Mouse (Mus musculus): Measurements from ENCODE around the gene Lrrfip2.

Lrrfip2 gene

DNA sequence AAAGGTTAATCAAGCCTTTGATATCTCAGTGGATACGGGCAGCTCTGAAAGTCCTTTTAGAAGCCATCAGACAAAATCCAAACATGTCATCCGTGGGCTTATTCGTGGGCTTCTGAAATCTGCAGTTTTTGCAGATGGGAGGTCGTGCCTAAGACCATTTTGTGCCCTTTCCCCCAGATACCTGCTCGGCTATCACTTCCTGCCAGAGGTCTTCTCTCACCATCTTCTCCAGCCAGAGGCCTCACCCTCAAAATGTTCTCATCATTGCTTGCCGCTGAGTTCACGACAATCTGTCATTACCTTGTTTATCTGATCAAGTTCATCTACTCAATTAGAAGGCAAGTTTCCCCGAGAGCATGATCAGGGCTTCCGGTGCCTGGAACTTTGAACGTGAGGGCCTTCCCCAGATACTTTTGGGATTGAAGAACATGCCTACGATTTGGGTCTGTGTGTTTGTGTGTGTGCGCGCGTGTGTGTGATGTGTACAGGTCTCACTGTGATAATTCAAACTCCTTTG lies at the start of gene Lrrfip2:
TSS of gene Lrrfip2 (plus strand) at position 467 of the 517 bp plus-strand sequence.
- DNase-seq (ENCODE audit: low read depth in 2 of 2, low spot score in 2 of 2) = no peak

DNA sequence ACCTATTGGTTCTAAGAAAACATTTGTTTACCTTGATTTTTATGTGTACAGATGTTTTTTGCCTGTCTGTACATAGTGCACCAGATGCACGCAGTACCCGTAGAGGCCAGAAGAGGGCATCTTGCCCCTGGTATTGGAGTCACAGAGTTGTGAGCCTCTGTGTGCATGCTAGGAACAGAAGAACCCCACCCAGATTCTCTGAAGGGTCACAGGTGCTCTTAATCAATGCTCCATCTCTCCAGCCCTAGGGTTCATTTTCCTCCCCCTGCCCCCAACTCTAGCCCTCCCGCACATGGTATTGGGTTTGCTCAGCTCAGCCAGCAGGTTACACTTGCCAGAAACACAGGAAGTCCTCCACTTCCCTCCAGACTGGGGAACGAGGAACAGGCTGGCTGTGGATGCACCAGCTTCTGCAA lies 46.8 kb upstream of the Lrrfip2 start:
- peak; percentile 35 to 59 for DNase-seq (ENCODE audit: low read depth in 2 of 2, low spot score in 2 of 2)

GRCm38 (mm10) chr9:111072175-111072574 lies 45.2 kb upstream of the Lrrfip2 start:
- DNase-seq (ENCODE audit: low read depth in 2 of 2, low spot score in 2 of 2) = no peak

DNA sequence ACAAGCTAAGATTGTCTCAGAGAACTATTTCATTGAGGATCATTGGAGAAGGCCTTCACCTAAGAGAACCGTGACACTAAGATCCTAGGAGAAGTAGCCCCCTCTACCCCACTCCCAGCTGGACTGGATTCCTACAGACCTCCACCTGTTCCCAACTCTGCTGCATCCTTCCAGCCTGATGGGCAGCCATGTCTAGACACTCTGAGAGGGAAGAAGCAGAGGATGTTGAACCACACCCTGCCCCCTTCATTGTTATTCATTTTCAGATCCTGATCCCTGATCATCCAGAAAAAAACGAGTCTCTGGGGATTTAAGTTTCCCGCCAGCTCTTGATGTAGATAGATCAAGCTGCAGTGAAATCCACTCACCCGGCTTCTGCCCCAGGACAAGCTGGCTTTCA lies 44.4 kb upstream of the Lrrfip2 start:
- no peak for DNase-seq (ENCODE audit: low read depth in 2 of 2, low spot score in 2 of 2)

DNA sequence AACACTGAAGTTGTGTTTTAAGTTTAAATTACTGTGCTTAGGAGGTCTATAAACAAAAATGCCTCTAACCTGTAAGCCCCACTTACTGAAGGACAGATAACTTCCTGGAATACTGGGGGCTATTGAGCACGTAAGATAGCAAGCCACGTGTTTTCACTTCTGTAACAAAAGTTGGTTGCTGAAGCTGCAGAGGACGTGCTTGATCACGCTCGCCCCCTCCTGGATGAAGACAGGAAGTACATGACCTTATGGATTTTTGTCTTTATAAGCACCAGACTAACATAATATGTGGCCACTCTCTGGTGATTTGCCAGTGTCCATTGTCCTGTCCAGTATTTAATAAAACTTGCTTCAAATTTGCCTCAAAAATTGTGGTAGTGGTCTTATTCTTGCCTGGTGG lies 39.6 kb upstream of the Lrrfip2 start:
- peak in 1 of 2 experiments; percentile 25 for DNase-seq (ENCODE audit: low read depth in 2 of 2, low spot score in 2 of 2)

- DNase-seq (ENCODE audit: low read depth in 2 of 2, low spot score in 2 of 2) = no peak
These were observed 36.6 kb upstream of the Lrrfip2 start for GRCm38 (mm10) chr9:111080801-111081200.

DNA sequence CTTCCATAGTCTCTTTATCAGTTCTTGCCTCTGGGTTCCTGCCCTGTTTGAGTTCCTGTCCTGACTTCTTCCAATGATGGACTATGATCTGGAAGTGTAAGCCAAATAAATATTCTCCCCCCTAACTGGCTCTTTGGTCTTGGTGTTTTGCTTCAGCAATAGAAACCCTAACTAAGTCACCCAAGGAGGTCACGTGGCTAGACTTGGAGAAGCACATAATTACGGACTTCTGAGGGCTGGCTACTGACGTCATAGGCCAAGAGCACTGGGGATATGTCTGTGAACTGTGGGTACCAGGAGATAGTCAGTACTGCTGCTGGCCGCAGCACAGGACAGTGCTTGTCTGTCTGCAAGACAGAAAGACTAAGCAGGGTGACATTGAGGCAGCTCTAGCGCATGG lies 35.6 kb upstream of the Lrrfip2 start:
- DNase-seq (ENCODE audit: low read depth in 2 of 2, low spot score in 2 of 2) = no peak

GRCm38 (mm10) chr9:111085329-111085728 lies 32.1 kb upstream of the Lrrfip2 start:
- no peak for DNase-seq (ENCODE audit: low read depth in 2 of 2, low spot score in 2 of 2)

DNA sequence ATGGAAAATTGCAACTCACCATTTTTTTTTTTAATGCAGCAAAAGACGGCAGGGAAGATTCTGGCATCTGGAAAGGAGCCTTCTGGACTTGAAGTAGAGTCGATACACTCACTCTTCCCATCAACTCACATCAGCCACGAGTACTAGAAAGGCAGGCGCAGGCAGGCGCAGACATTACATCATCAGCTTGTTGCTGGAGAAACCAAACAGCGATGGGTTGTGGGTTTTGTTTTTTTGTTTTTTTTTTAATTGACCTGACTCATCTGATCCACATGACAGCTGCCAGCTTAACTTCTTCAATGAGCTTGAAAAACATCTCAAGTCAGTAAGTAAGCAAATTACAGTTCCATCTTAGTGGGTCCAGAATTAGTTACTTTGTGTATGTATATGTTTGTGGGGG lies 31.3 kb upstream of the Lrrfip2 start:
- DNase-seq (ENCODE audit: low read depth in 2 of 2, low spot score in 2 of 2) = no peak

DNA sequence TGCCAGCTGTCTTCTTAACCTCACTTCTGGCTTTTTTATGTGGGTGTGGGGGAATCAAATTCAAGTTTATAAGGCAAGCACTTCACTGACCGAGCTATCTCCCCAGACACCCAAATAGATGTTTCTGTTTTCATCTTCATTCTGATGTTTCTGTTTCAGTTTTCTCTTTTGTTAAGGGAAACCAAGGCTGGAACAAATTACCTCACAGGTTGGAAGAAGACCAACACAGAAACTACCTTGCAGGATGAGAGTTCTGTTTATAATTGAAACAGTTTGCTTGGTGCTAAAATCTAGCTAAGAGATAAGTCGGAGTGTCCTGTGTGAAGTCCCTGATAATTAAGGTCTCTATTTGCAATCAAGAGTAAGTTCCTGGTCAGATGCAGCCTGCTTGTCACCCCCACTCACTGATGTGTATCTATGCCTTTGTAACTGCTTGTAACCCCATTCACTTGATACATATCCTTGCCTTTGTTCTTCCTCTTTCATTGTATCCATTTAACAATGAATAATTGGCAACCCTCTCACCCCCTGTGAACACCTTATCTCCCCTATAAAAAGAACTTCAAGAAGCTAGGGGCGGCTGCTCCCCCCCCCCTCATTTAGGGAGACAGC lies 30.3 kb upstream of the Lrrfip2 start:
- no peak for DNase-seq (ENCODE audit: low read depth in 2 of 2, low spot score in 2 of 2)

DNA sequence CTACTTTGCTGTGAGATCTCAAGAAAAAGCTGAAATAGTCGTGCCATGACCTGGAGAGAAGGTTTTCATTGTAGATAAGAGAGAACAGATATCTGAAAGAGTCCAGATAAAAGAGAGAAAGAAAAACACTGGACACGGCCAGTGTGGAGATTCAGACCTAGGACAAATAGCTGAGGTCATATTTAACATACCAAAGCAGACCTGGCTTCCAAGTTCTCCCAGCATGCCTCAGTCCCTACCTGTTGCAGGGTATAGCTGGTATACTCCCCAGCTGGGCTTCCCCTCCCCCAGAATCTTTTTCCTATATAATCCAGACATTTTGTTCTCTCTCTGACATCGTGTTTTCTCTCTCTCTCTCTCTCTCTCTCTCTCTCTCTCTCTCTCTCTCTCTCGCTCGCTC lies 29.4 kb upstream of the Lrrfip2 start:
- no peak for DNase-seq (ENCODE audit: low read depth in 2 of 2, low spot score in 2 of 2)

GRCm38 (mm10) chr9:111088886-111089285 lies 28.5 kb upstream of the Lrrfip2 start:
- DNase-seq (ENCODE audit: low read depth in 2 of 2, low spot score in 2 of 2) = no peak

GRCm38 (mm10) chr9:111092657-111093056 lies 24.7 kb upstream of the Lrrfip2 start:
- no peak for DNase-seq (ENCODE audit: low read depth in 2 of 2, low spot score in 2 of 2)

DNA sequence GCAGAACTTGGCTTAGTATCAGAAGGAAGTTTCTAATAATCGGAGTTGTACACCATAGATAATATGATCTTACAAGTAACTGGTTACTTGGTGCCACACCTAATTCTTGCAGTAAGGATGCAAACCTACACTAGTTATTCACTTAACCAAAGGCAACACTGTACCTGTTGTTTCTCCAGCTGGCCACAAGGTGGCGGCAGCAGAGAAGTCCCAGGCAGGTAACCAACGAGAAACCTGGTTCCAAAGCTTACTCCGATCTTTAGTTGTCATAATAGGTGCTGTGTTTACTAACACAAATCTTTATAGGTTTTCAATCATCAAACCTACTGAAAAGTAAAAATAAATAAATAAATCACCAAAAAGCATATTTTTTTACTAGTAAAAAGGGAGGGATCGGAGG lies 24.3 kb upstream of the Lrrfip2 start:
- peak; percentile 16 to 32 for DNase-seq (ENCODE audit: low read depth in 2 of 2, low spot score in 2 of 2)

GRCm38 (mm10) chr9:111094626-111095025 lies 22.8 kb upstream of the Lrrfip2 start:
- no peak for DNase-seq (ENCODE audit: low read depth in 2 of 2, low spot score in 2 of 2)

DNA sequence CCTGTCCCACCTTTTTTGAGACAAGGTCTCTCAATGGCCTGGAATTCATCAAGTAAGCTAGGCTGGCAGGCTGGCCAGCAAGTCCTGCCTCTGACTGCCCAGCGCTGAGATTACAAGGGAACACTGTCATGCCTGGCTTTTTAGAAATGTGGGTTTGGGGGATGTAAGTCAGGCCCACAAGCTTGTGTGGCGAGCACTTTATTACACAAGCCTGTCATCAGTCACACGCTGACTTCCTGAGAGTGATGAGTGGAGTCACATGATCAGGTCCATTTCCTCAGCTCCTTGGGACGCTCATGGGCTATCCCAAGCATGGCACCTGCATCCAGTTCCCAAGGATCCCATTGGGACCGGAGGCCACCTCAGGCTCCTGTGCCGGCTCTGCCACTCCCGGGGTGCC lies 21.7 kb upstream of the Lrrfip2 start:
- no peak for DNase-seq (ENCODE audit: low read depth in 2 of 2, low spot score in 2 of 2)

DNA sequence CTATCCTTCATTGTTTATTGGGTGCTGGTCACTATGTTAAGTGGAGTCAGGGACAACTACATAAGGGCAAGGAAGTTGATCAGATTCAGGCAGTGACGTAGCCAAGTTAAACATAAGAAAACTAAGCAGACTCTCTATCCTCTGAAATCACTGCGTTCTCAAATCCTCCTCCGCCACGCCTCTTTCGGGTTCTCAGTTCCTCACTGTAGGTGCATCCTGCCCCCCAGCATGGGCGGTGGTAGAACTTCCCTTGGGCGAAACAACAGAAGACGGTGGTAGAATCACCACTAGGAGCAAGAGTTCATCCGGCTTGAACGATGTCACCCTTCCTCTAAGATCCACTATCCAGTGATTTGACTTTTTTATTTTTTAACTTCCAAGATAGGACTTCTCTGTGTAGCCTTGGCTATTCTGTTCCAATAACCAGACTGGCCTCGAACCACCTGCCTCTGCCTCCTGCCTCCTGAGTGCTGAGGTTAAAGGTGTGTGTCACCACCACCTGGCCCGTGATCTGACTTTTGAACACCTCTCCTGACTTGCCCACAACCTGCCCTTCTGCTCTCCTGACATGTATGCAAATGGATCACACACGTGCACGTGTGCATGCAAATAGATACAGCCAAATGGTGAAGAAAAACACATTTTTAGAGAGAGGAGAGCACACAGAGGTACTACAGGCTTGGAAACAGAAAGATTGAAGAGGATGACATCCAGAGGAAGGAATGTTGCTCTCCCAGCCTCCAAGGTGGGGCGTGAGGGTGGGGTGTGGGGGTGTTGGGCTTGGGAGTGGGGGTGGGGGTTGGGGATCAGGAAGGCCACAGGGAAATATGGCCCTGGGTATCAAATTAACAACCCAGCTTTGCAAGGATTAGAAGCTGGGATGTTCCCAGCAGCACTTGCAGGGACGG lies 20.7 kb upstream of the Lrrfip2 start:
- DNase-seq (ENCODE audit: low read depth in 2 of 2, low spot score in 2 of 2) = no peak

GRCm38 (mm10) chr9:111097543-111097942 lies 19.8 kb upstream of the Lrrfip2 start:
- DNase-seq (ENCODE audit: low read depth in 2 of 2, low spot score in 2 of 2) = no peak

DNA sequence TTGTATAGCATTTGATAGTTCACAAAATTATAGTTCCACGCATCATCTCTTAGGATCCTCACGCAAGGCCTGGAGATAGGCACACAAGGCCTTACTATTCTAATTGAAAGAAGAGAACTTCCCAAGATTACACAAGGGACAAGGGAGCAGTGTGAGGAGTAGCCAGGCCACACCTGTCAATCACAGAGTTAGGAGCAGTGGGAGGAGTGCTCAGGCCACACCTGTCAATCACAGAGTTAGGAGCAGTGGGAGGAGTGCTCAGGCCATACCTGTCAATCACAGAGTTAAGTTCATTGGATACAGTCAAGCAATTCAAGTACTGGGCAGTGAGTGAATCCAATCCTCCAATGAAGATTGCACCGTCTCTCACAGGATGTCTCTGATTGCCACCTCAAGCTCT lies 17.0 kb upstream of the Lrrfip2 start:
- no peak for DNase-seq (ENCODE audit: low read depth in 2 of 2, low spot score in 2 of 2)

GRCm38 (mm10) chr9:111103293-111103692 lies 14.1 kb upstream of the Lrrfip2 start:
- no peak for DNase-seq (ENCODE audit: low read depth in 2 of 2, low spot score in 2 of 2)

GRCm38 (mm10) chr9:111103893-111104292 lies 13.5 kb upstream of the Lrrfip2 start:
- DNase-seq (ENCODE audit: low read depth in 2 of 2, low spot score in 2 of 2) = no peak

DNA sequence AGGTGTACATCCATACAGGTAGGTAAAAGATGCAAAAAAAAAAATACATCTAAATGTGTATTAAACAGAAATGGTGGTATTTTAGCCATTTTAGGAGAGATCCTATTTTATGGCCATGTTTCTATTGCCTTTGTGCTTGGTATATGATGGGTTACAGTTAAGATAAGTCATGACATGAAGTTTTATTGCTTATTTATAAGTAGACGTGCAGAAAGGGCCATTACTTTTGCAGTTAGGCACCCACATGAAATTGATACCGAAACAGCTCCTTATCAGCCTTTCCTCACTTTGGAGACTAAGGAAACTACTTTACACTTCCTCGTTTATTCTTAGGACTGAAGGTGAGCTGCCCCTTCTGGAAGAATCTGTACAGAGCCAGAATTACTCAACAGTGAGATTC lies 9.5 kb upstream of the Lrrfip2 start:
- no peak for DNase-seq (ENCODE audit: low read depth in 2 of 2, low spot score in 2 of 2)

Measured in CD8-positive naive resting alpha-beta T cell, adult 2 months (primary cell).